Mouse (Mus musculus): ENCODE measurements around the gene H2-Q7. TPM values are rescaled to one million over a fixed set of nuclear protein-coding genes. Genes with fewer than 3 reads are reported as not detected.
A peak's percentile ranks its signal among the peaks of the same experiment; 100 is the strongest.
"Not testable (repeated sequence)": the region's sequence is repeated elsewhere in the genome, so short reads cannot be mapped to it uniquely, and the experiment has no call there.

Gene H2-Q7
- polyA plus RNA-seq, 1 experiment from 2014 or later = 13.9 TPM

GRCm38 (mm10) chr17:35423131-35423810, 15.7 kb upstream of the H2-Q7 start:
- H3K4me2 ChIP-seq; H3K27ac ChIP-seq; ATAC-seq (replicated peaks; ENCODE audit: low FRiP score); H3K4me3 ChIP-seq (replicated peaks); H3K9ac ChIP-seq; H3K36me3 ChIP-seq; H3K9me3 ChIP-seq (replicated peaks): not testable (repeated sequence)
- Histone ChIP-seq H3K27me3 (peaks cover 37% of the 10 kb centered on the region), H3K4me1 (peaks cover 12% of the 10 kb centered on the region)
- WGBS = 66% methylated on average over 3 of the region's 3 CpGs

DNA sequence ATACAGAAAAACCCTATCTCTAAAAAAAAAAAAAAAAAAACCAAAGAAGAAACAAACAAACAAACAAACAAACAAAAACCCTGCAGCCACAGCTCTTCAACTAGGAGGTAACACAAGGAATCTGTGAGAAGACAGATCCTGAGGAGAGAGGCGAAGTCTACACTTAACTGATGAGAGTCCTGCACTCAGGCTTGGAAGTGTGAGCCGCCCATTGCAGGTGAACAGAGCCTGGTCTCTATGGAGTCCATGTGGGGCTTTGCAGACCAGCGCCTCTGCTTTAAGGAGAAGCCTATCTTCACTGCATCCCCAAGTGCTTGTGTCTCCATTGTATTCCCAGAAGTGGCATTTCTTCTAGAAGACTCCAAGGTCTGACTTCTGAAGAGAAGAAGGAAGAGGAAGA, 14.8 kb upstream of the H2-Q7 start:
- not testable (repeated sequence) for ATAC-seq (replicated peaks; ENCODE audit: low FRiP score); H3K9ac ChIP-seq; H3K9me3 ChIP-seq (replicated peaks); H3K27ac ChIP-seq; H3K36me3 ChIP-seq; H3K4me3 ChIP-seq (replicated peaks); H3K4me2 ChIP-seq
- H3K27me3 ChIP-seq = peaks cover 40% of the 10 kb centered on the region
- peaks cover 12% of the 10 kb centered on the region for H3K4me1 ChIP-seq
- WGBS = 87% methylated on average over 3 of the region's 3 CpGs

- peaks cover 12% of the 10 kb centered on the region for H3K4me1 ChIP-seq
- H3K27ac ChIP-seq; H3K36me3 ChIP-seq; H3K9me3 ChIP-seq (replicated peaks): not testable (repeated sequence)
- WGBS = 1% methylated on average over 59 of the region's 66 CpGs
- H3K27me3 ChIP-seq = peaks cover 39% of the 10 kb centered on the region
- H3K9ac ChIP-seq = peak within 1 kb of the TSS; percentile 33
- peak; percentile 81 for ATAC-seq (replicated peaks; ENCODE audit: low FRiP score)
- H3K4me2 ChIP-seq = peak within 1 kb of the TSS; percentile 76
- peak within 1 kb of the TSS; percentile 42 for H3K4me3 ChIP-seq (replicated peaks)
Observed at GRCm38 (mm10) chr17:35424624-35425416, 14.1 kb upstream of the H2-Q7 start, which contains the start of gene H2-Q6. Gene H2-Q6, plus strand, starts transcription at chr17:35424850.

GRCm38 (mm10) chr17:35425474-35425873, 13.5 kb upstream of the H2-Q7 start:
- peaks cover 39% of the 10 kb centered on the region for H3K27me3 ChIP-seq
- H3K4me1 ChIP-seq = peaks cover 12% of the 10 kb centered on the region
- peak; percentile 50 for ATAC-seq (replicated peaks; ENCODE audit: low FRiP score)
- peak overlapping the region; percentile 76 for H3K4me2 ChIP-seq
- not testable (repeated sequence) for H3K36me3 ChIP-seq; H3K9me3 ChIP-seq (replicated peaks); H3K27ac ChIP-seq; H3K9ac ChIP-seq
- 13% methylated on average over 28 of the region's 28 CpGs for WGBS
- peak overlapping the region; percentile 42 for H3K4me3 ChIP-seq (replicated peaks)

- H3K36me3 ChIP-seq = not testable (repeated sequence)
- peaks cover 30% of the 10 kb centered on the region for H3K27me3 ChIP-seq
Observed at GRCm38 (mm10) chr17:35428883-35429282, 10.1 kb upstream of the H2-Q7 start.

GRCm38 (mm10) chr17:35430671-35431070, 8.3 kb upstream of the H2-Q7 start:
- not testable (repeated sequence) for ATAC-seq (replicated peaks; ENCODE audit: low FRiP score); H3K36me3 ChIP-seq; H3K4me1 ChIP-seq; H3K4me3 ChIP-seq (replicated peaks); H3K9ac ChIP-seq; H3K9me3 ChIP-seq (replicated peaks); H3K4me2 ChIP-seq; H3K27ac ChIP-seq
- peaks cover 16% of the 10 kb centered on the region for H3K27me3 ChIP-seq
- WGBS = 89% methylated on average over 6 of the region's 6 CpGs

More at GRCm38 (mm10) chr17:35428883-35429282, 10.1 kb upstream of the H2-Q7 start:
- not testable (repeated sequence) for H3K9ac ChIP-seq; ATAC-seq (replicated peaks; ENCODE audit: low FRiP score); H3K4me2 ChIP-seq; H3K27ac ChIP-seq; H3K4me3 ChIP-seq (replicated peaks); H3K9me3 ChIP-seq (replicated peaks)
- 86% methylated on average over 6 of the region's 6 CpGs for WGBS
- H3K4me1 ChIP-seq = peaks cover 12% of the 10 kb centered on the region

GRCm38 (mm10) chr17:35432167-35432566, 6.8 kb upstream of the H2-Q7 start:
- not testable (repeated sequence) for H3K36me3 ChIP-seq; ATAC-seq (replicated peaks; ENCODE audit: low FRiP score); H3K27ac ChIP-seq; H3K4me1 ChIP-seq; H3K9me3 ChIP-seq (replicated peaks); H3K27me3 ChIP-seq; H3K4me2 ChIP-seq; H3K4me3 ChIP-seq (replicated peaks); H3K9ac ChIP-seq
- WGBS = 87% methylated on average over 3 of the region's 3 CpGs

GRCm38 (mm10) chr17:35434836-35435235, 4.1 kb upstream of the H2-Q7 start:
- H3K36me3 ChIP-seq; H3K27ac ChIP-seq; H3K9ac ChIP-seq; H3K4me1 ChIP-seq; H3K4me2 ChIP-seq; ATAC-seq (replicated peaks; ENCODE audit: low FRiP score); H3K27me3 ChIP-seq; H3K4me3 ChIP-seq (replicated peaks); H3K9me3 ChIP-seq (replicated peaks): not testable (repeated sequence)
- WGBS = 10% methylated on average over 8 of the region's 8 CpGs

DNA sequence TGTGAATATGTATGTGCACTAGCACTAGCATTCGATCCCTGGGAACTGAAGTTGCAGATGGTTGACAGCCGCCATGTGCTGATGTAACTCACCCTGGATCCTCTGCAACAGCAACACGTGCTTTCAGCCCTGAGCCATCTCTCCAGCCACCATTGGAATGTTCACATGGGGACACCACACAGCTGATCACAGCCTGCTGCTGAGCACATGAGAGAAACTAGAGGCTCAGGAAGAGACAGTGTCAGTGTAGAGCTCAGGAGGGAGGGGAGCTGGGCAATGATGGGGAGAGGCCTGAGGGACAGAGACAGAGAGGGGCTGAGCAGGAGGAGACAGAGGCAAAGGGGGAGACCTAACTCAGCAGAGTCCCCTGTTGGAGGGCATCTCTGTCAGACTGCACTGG, 3.4 kb upstream of the H2-Q7 start:
- H3K36me3 ChIP-seq; H3K4me3 ChIP-seq (replicated peaks); H3K9ac ChIP-seq; H3K9me3 ChIP-seq (replicated peaks); H3K4me1 ChIP-seq; H3K4me2 ChIP-seq; H3K27ac ChIP-seq; ATAC-seq (replicated peaks; ENCODE audit: low FRiP score): not testable (repeated sequence)
- H3K27me3 ChIP-seq = peaks cover 16% of the 10 kb centered on the region
- WGBS = 82% methylated on average over 3 of the region's 3 CpGs

DNA sequence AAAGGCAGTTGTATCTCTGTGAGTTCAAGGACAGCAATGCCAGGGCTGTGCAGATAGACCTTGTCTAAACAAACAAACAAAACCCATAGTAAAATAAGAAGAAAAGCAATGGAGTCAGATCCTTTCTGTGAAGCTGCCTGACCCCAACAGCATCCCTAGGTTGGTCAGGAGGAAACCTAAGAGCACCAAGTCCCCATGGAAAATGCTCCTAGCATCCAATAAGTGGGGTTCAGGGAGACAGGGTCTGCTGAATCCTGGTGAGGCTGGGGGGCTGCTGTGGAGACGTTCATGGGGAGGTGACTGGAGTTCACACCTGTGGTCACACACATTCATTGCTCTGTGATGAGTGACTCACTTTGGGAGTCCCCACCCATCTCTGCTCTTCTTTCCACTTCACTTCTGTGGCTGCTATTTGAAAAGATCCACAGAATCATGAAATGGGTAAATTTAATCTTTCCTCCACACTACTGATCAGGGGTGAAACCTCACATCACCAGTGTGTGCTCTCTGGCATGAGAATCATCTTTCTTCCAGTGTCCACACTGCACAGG, 1.5 kb upstream of the H2-Q7 start:
- H3K4me2 ChIP-seq; H3K9ac ChIP-seq; ATAC-seq (replicated peaks; ENCODE audit: low FRiP score); H3K27ac ChIP-seq; H3K36me3 ChIP-seq; H3K9me3 ChIP-seq (replicated peaks); H3K4me1 ChIP-seq; H3K4me3 ChIP-seq (replicated peaks): not testable (repeated sequence)
- WGBS = 57% methylated on average over 1 of the region's 1 CpGs
- peaks cover 16% of the 10 kb centered on the region for H3K27me3 ChIP-seq

- H3K4me1 ChIP-seq; H3K4me3 ChIP-seq (replicated peaks); H3K27ac ChIP-seq; H3K9ac ChIP-seq; H3K9me3 ChIP-seq (replicated peaks); H3K36me3 ChIP-seq; ATAC-seq (replicated peaks; ENCODE audit: low FRiP score): not testable (repeated sequence)
- 80% methylated on average over 2 of the region's 3 CpGs for WGBS
- H3K27me3 ChIP-seq = peaks cover 16% of the 10 kb centered on the region
- H3K4me2 ChIP-seq = 0 out of 2 replicates have a peak overlapping the region, but pooled peaks have one; percentile 99
Observed at GRCm38 (mm10) chr17:35438395-35438794, 560 bp upstream of the H2-Q7 start.

- peak overlapping the region; percentile 62 for H3K9ac ChIP-seq
- not testable (repeated sequence) for H3K27ac ChIP-seq; H3K36me3 ChIP-seq; H3K4me1 ChIP-seq; H3K9me3 ChIP-seq (replicated peaks)
- H3K4me2 ChIP-seq = peak overlapping the region; percentile 99
- ATAC-seq (replicated peaks; ENCODE audit: low FRiP score) = peak; percentile 63
- H3K4me3 ChIP-seq (replicated peaks) = peak overlapping the region; percentile 54
- H3K27me3 ChIP-seq = peaks cover 16% of the 10 kb centered on the region
- under 1% methylated on average over 48 of the region's 48 CpGs for WGBS
Observed at GRCm38 (mm10) chr17:35439295-35439747, 366 bp downstream of the H2-Q7 start.

All from kidney, embryonic 15.5 days (tissue).